Mouse (Mus musculus): ENCODE measurements around the gene Fancl.

- no peak for TF ChIP-seq CTCF (IDR thresholded peaks at IDR 0.05; ENCODE audit: control insufficient read depth, insufficient read depth, insufficient read length)
- TF ChIP-seq MAX (IDR thresholded peaks at IDR 0.05): no peak
- TF ChIP-seq USF1 (IDR thresholded peaks at IDR 0.05; ENCODE audit: low read depth): no peak
- no peak for TF ChIP-seq MYOD1 (IDR thresholded peaks at IDR 0.05; ENCODE audit: control insufficient read depth, insufficient read length, low read depth)
- no peak for TF ChIP-seq MYOG (IDR thresholded peaks at IDR 0.05; ENCODE audit: control insufficient read depth, extremely low read depth, insufficient read length)
Measured at GRCm38 (mm10) chr11:26386678-26387077, 743 bp downstream of the Fancl start.

Data from C2C12 (cell line).